Mouse (Mus musculus): ENCODE data around the gene Slco4c1. TPM values are rescaled to one million over a fixed set of nuclear protein-coding genes. Genes with fewer than 3 reads are reported as not detected.

The Slco4c1 gene
- not detected in 2 replicates for total RNA-seq (2014; fragmentation: Nextera tagmentation)
- under 0.01 and 0.06 TPM in 2 replicates for total RNA-seq (2017)
- not detected in 2 replicates for polyA plus RNA-seq (2012)

DNA sequence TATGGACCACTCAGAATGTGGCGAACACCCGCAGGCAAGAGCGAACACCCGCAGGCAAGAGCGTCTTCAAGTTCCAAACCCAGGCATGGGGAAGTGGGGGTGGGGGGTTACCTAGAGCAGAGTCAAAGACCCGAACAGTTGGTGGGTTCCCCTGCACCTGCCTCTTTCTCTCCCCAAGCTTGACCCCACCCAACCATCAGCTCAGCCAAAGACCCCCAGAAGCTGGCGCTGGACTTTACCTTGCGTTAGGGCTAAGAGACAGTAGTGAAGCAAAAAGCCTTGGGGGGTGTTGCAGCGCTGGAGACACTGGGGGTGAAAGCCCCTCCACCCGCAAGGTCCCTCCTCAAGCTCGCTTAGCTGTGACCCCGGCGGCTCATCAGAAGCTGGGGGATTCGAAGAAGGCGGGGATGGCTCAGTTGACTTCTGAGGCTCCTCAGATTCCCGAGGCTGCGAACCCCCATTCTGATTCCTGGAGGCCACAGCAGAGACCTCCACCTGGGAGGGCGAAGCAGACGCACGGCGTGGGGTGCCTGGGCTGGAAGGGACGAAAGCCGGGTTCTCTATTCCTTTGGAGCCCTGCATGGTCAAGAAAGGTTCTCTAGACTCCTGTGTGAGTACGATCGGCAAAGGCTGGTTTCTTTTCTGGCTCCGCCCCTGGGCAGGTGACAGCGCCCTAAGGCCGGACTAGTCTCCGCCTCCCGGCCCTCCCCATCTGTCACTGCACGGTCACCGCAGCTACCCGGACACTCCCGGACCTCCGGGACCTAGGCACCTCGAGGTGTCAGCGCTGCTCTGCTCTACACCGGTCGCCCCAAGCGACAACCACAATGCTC is at the start of gene Slco4c1:
Gene Slco4c1 (minus strand): TSS at position 644 of the 833 bp plus-strand sequence.
- ATAC-seq (ENCODE audit: extremely low read depth, insufficient number of reproducible peaks, low FRiP score, poor library complexity, severe bottlenecking) (no peak), DNase-seq (ENCODE audit: low spot score) (no peak)
- peaks cover 21% of the 10 kb centered on the region for H3K9me3 ChIP-seq (replicated peaks)
- TF ChIP-seq GATA1 (IDR thresholded peaks at IDR 0.05; ENCODE audit: borderline replicate concordance, low read length), result no peak
- no peak for TF ChIP-seq TAL1 (conservative IDR thresholded peaks at IDR 0.05; ENCODE audit: low read depth, low read length)
- no peak for TF ChIP-seq POLR2AphosphoS5 (IDR thresholded peaks at IDR 0.05; ENCODE audit: insufficient replicate concordance, low read depth, low read length)
- TF ChIP-seq GATA2 (IDR thresholded peaks at IDR 0.05; ENCODE audit: borderline replicate concordance, low read depth, low read length), result no peak
- TF ChIP-seq CTCF (IDR thresholded peaks at IDR 0.05; ENCODE audit: low read depth, low read length), result no peak
- no peaks in the 10 kb centered on the region; the same call in 1 of the 2 replicates for H3K27me3 ChIP-seq (ENCODE audit: insufficient read depth, low read length)
- no peaks in the 10 kb centered on the region for H3K36me3 ChIP-seq (replicated peaks)
- no peak within 1 kb of the TSS; the same call in 1 of the 2 replicates for H3K4me3 ChIP-seq (ENCODE audit: low read depth, low read length)
- H3K4me1 ChIP-seq (ENCODE audit: insufficient read depth, low read depth, low read length), result no peaks in the 10 kb centered on the region

DNA sequence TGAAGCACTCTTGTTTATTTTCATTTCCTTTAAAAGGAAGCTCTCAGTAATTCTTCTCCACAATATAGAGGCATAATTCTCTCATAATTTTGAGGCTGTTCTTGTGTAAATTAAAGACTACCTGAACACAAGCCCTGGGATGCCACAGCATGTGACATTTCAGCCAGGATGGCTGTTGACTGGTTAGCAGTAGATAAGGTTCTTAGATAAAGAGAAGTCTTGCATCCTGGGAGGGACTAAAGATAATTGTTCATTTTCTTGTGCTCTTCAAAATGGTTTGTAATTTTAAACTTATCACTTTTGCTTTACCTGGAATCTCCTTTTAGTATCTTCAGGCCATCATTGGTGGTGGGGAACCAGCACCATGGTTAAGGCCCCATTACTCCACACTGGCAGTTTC is 45.4 kb upstream of the Slco4c1 start:
- Histone ChIP-seq H3K4me1 (ENCODE audit: insufficient read depth, low read depth, low read length) (no peaks in the 10 kb centered on the region), H3K9me3 (replicated peaks) (peaks cover 8% of the 10 kb centered on the region), H3K36me3 (replicated peaks) (no peaks in the 10 kb centered on the region), H3K4me3 (ENCODE audit: low read depth, low read length) (no peak overlapping the region), H3K27me3 (ENCODE audit: insufficient read depth, low read length) (no peaks in the 10 kb centered on the region)
- TF ChIP-seq GATA1 (IDR thresholded peaks at IDR 0.05; ENCODE audit: borderline replicate concordance, low read length) (no peak), GATA2 (IDR thresholded peaks at IDR 0.05; ENCODE audit: borderline replicate concordance, low read depth, low read length) (no peak), CTCF (IDR thresholded peaks at IDR 0.05; ENCODE audit: low read depth, low read length) (no peak), POLR2AphosphoS5 (IDR thresholded peaks at IDR 0.05; ENCODE audit: insufficient replicate concordance, low read depth, low read length) (no peak), TAL1 (conservative IDR thresholded peaks at IDR 0.05; ENCODE audit: low read depth, low read length) (no peak)
- DNase-seq (ENCODE audit: low spot score), result no peak
- no peak for ATAC-seq (ENCODE audit: extremely low read depth, insufficient number of reproducible peaks, low FRiP score, poor library complexity, severe bottlenecking)

DNA sequence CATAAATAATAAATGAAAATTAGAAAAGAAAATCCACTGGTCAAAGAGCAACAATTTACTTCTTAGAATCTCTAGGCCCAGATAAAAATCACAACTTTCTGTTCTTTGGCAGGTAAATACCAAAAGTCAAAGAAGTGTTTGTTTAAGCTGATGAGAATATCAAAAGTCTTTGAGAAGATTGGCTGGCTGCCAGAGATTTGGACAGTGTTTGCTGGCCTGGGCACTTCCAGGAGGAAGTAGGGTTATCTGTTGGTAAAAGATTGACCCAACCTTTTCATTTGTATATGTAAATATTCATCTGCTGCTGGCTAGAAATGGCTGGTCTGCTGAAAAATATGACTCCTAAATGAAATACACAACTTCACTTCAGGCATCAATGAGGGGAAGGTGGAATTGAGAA is 11.8 kb upstream of the Slco4c1 start:
- TF ChIP-seq CTCF (IDR thresholded peaks at IDR 0.05; ENCODE audit: low read depth, low read length) (no peak), TAL1 (conservative IDR thresholded peaks at IDR 0.05; ENCODE audit: low read depth, low read length) (no peak), GATA2 (IDR thresholded peaks at IDR 0.05; ENCODE audit: borderline replicate concordance, low read depth, low read length) (no peak), POLR2AphosphoS5 (IDR thresholded peaks at IDR 0.05; ENCODE audit: insufficient replicate concordance, low read depth, low read length) (no peak), GATA1 (IDR thresholded peaks at IDR 0.05; ENCODE audit: borderline replicate concordance, low read length) (no peak)
- Histone ChIP-seq H3K4me3 (ENCODE audit: low read depth, low read length) (no peak overlapping the region), H3K27me3 (ENCODE audit: insufficient read depth, low read length) (no peaks in the 10 kb centered on the region), H3K36me3 (replicated peaks) (no peaks in the 10 kb centered on the region), H3K4me1 (ENCODE audit: insufficient read depth, low read depth, low read length) (no peaks in the 10 kb centered on the region), H3K9me3 (replicated peaks) (peaks cover 6% of the 10 kb centered on the region)
- DNase-seq (ENCODE audit: low spot score) (no peak), ATAC-seq (ENCODE audit: extremely low read depth, insufficient number of reproducible peaks, low FRiP score, poor library complexity, severe bottlenecking) (no peak)

DNA sequence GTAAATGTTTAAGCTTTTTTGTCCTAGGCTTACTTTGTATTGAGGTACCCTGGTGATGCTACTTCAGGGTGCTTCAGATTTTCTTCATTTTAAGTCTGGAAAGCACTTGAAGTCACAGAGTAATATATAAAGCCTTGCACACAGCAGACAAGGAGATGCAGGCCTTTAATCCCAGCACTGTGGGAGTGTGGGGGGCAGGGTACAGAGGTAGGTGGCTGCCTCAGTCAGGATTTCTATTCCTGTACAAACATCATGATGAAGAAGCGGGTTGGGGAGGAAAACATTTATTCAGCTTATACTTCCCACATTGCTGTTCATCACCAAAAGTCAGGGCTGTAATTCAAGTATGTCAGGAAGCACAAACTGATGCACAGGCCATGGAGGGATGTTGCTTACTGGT is 6.6 kb upstream of the Slco4c1 start:
- Histone ChIP-seq H3K36me3 (replicated peaks) (no peaks in the 10 kb centered on the region), H3K4me1 (ENCODE audit: insufficient read depth, low read depth, low read length) (no peaks in the 10 kb centered on the region), H3K9me3 (replicated peaks) (peaks cover 3% of the 10 kb centered on the region; the same call in 1 of the 2 replicates), H3K27me3 (ENCODE audit: insufficient read depth, low read length) (no peaks in the 10 kb centered on the region), H3K4me3 (ENCODE audit: low read depth, low read length) (no peak overlapping the region)
- ATAC-seq (ENCODE audit: extremely low read depth, insufficient number of reproducible peaks, low FRiP score, poor library complexity, severe bottlenecking) (no peak), DNase-seq (ENCODE audit: low spot score) (no peak)
- no peak for TF ChIP-seq TAL1 (conservative IDR thresholded peaks at IDR 0.05; ENCODE audit: low read depth, low read length)
- TF ChIP-seq POLR2AphosphoS5 (IDR thresholded peaks at IDR 0.05; ENCODE audit: insufficient replicate concordance, low read depth, low read length), result no peak
- no peak for TF ChIP-seq GATA2 (IDR thresholded peaks at IDR 0.05; ENCODE audit: borderline replicate concordance, low read depth, low read length)
- no peak for TF ChIP-seq CTCF (IDR thresholded peaks at IDR 0.05; ENCODE audit: low read depth, low read length)
- no peak for TF ChIP-seq GATA1 (IDR thresholded peaks at IDR 0.05; ENCODE audit: borderline replicate concordance, low read length)

DNA sequence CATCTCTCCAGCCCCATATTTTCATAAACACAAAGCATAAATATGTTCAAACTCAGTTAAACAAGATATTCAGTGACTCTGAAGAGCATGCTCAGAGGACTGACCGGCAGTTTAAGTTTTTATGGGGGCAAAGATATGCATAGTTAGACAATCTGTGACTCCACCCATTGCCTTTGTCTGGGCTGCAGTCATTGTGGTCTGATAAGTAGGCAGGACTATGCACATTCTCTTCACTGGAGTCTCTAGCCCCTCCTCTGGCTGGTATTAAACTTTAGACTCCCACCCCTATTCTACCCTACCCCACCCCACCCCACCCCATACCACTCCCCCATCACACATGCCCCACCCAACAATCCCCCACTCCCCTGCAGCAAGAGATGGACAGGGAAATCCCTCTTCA is 4.1 kb upstream of the Slco4c1 start:
- Histone ChIP-seq H3K4me3 (ENCODE audit: low read depth, low read length) (no peak overlapping the region), H3K27me3 (ENCODE audit: insufficient read depth, low read length) (no peaks in the 10 kb centered on the region; the same call in 1 of the 2 replicates), H3K9me3 (replicated peaks) (peaks cover 19% of the 10 kb centered on the region), H3K36me3 (replicated peaks) (no peaks in the 10 kb centered on the region), H3K4me1 (ENCODE audit: insufficient read depth, low read depth, low read length) (no peaks in the 10 kb centered on the region)
- DNase-seq (ENCODE audit: low spot score), result no peak
- ATAC-seq (ENCODE audit: extremely low read depth, insufficient number of reproducible peaks, low FRiP score, poor library complexity, severe bottlenecking), result no peak
- TF ChIP-seq TAL1 (conservative IDR thresholded peaks at IDR 0.05; ENCODE audit: low read depth, low read length) (no peak), GATA1 (IDR thresholded peaks at IDR 0.05; ENCODE audit: borderline replicate concordance, low read length) (no peak), CTCF (IDR thresholded peaks at IDR 0.05; ENCODE audit: low read depth, low read length) (no peak), POLR2AphosphoS5 (IDR thresholded peaks at IDR 0.05; ENCODE audit: insufficient replicate concordance, low read depth, low read length) (no peak), GATA2 (IDR thresholded peaks at IDR 0.05; ENCODE audit: borderline replicate concordance, low read depth, low read length) (no peak)

DNA sequence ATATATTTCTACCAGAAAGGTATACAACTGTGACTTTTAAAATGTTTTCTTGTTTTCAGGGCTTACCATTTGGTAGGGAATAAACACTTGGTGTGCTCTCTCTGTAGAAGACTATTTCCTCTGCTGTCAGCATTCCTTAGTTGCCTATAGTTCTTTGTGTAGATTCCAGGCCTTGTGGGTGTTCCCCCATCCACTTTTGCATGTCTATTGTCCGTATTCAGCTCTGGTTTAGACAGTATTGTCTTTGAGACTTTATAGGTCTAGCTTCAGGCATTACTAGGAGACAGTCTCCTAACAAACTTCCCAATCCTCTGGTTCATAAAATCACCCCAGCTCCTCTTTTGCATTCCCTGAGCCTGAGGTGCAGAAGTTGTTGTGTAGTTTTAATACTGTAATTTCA is 2.7 kb upstream of the Slco4c1 start:
- ATAC-seq (ENCODE audit: extremely low read depth, insufficient number of reproducible peaks, low FRiP score, poor library complexity, severe bottlenecking) (no peak), DNase-seq (ENCODE audit: low spot score) (no peak)
- H3K36me3 ChIP-seq (replicated peaks), result no peaks in the 10 kb centered on the region
- peaks cover 19% of the 10 kb centered on the region for H3K9me3 ChIP-seq (replicated peaks)
- no peak overlapping the region for H3K4me3 ChIP-seq (ENCODE audit: low read depth, low read length)
- TF ChIP-seq TAL1 (conservative IDR thresholded peaks at IDR 0.05; ENCODE audit: low read depth, low read length) (no peak), CTCF (IDR thresholded peaks at IDR 0.05; ENCODE audit: low read depth, low read length) (no peak), GATA2 (IDR thresholded peaks at IDR 0.05; ENCODE audit: borderline replicate concordance, low read depth, low read length) (no peak), GATA1 (IDR thresholded peaks at IDR 0.05; ENCODE audit: borderline replicate concordance, low read length) (no peak), POLR2AphosphoS5 (IDR thresholded peaks at IDR 0.05; ENCODE audit: insufficient replicate concordance, low read depth, low read length) (no peak)
- no peaks in the 10 kb centered on the region for H3K4me1 ChIP-seq (ENCODE audit: insufficient read depth, low read depth, low read length)
- H3K27me3 ChIP-seq (ENCODE audit: insufficient read depth, low read length), result no peaks in the 10 kb centered on the region; the same call in 1 of the 2 replicates
